Mouse (Mus musculus) kidney, postnatal 25 days (tissue): ENCODE measurements around the gene Fam83e.

ENCODE experiments used
- DNase-seq, 2 experiments: peaks; one replicate each; pipeline ENCODE4 v3.0.0; 2021; ENCODE audit warnings: mixed read lengths in 2 of 2

Gene Fam83e

GRCm38 (mm10) chr7:45742338-45742737, 21.3 kb downstream of the Fam83e start:
- DNase-seq = no peak

GRCm38 (mm10) chr7:45744387-45744786, 23.4 kb downstream of the Fam83e start:
- DNase-seq = peak; percentile 87 to 92

GRCm38 (mm10) chr7:45746518-45746917, 25.5 kb downstream of the Fam83e start:
- peak in 1 of 2 experiments; percentile 29 for DNase-seq

- no peak for DNase-seq
Measured at GRCm38 (mm10) chr7:45747450-45747849, 26.4 kb downstream of the Fam83e start.

GRCm38 (mm10) chr7:45748110-45748509, 27.1 kb downstream of the Fam83e start:
- peak in 1 of 2 experiments; percentile 57 for DNase-seq

GRCm38 (mm10) chr7:45749401-45749800, 28.4 kb downstream of the Fam83e start:
- no peak for DNase-seq

- DNase-seq = peak; percentile 50 to 63
Measured at GRCm38 (mm10) chr7:45750162-45750561, 29.1 kb downstream of the Fam83e start.

GRCm38 (mm10) chr7:45755703-45756102, 34.7 kb downstream of the Fam83e start:
- no peak for DNase-seq

- DNase-seq = peak; percentile 72 to 91
Measured at GRCm38 (mm10) chr7:45759400-45759799, 38.4 kb downstream of the Fam83e start.

GRCm38 (mm10) chr7:45760151-45760550, 39.1 kb downstream of the Fam83e start:
- no peak for DNase-seq

GRCm38 (mm10) chr7:45765995-45766394, 45.0 kb downstream of the Fam83e start:
- DNase-seq = no peak

- no peak for DNase-seq
Measured at GRCm38 (mm10) chr7:45766764-45767163, 45.8 kb downstream of the Fam83e start.

GRCm38 (mm10) chr7:45767500-45767899, 46.5 kb downstream of the Fam83e start:
- no peak for DNase-seq

- no peak for DNase-seq
Measured at GRCm38 (mm10) chr7:45770427-45771082, 49.5 kb downstream of the Fam83e start.

GRCm38 (mm10) chr7:45771101-45771500, 50.1 kb downstream of the Fam83e start:
- DNase-seq = no peak

GRCm38 (mm10) chr7:45775237-45775636, 54.2 kb downstream of the Fam83e start:
- no peak for DNase-seq
